Mouse (Mus musculus): ENCODE measurements around the gene Tmco4. TPM values are rescaled to one million over a fixed set of nuclear protein-coding genes. Genes with fewer than 3 reads are reported as not detected.

Gene Tmco4
- polyA plus RNA-seq, 1 experiment from 2014 or later: 1.3 TPM

DNA sequence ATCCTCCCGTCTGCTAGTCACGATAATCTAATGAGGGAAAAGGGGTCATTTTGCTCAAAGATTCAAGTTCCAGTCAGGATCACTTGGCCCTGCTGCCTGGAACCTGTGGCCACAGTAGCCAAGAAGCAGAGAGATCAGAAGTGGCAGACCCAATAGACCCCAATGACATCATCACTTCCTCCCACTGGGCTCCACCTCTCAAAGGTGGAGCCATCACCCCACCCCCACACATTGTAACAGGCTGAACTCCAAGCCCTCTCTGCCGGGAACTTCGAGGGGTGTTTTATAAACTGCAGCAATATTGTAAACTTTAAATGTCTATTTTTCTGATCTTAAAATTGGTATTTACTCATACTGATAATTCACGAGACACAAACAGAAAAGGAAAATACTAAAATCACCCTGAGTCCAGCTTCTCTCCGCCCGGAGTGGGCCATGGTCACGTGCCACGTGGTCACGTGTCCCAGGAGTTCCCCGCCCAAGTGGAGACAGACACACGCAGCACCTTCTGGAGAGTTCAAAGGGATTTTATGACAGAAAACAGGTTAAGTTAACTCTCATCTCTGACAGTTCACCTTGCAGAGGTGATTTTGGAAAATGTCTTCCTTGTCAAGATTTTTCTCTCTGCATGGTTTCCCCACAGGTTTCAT is 8.2 kb downstream of the Tmco4 start:
- H3K9ac ChIP-seq (ENCODE audit: low read depth, low read length): no peak overlapping the region
- H3K4me2 ChIP-seq (replicated peaks; ENCODE audit: low read depth, low read length): no peak overlapping the region
- H3K27me3 ChIP-seq (ENCODE audit: control insufficient read depth, insufficient read depth, low read length): no peaks in the 10 kb centered on the region
- no peaks in the 10 kb centered on the region for H3K36me3 ChIP-seq (ENCODE audit: control insufficient read depth, insufficient read depth, low read length)
- no peaks in the 10 kb centered on the region for H3K9me3 ChIP-seq (ENCODE audit: control insufficient read depth, low read length)
- WGBS: 23% methylated on average over 12 of the region's 12 CpGs
- no peak overlapping the region for H3K27ac ChIP-seq (ENCODE audit: low read depth, low read length)
- DNase-seq (ENCODE audit: low spot score): no peak
- no peaks in the 10 kb centered on the region for H3K4me1 ChIP-seq (replicated peaks; ENCODE audit: control insufficient read depth, insufficient read depth, low read length)
- H3K4me3 ChIP-seq (ENCODE audit: low read depth, low read length): no peak overlapping the region
- ATAC-seq (ENCODE audit: low FRiP score): no peak

DNA sequence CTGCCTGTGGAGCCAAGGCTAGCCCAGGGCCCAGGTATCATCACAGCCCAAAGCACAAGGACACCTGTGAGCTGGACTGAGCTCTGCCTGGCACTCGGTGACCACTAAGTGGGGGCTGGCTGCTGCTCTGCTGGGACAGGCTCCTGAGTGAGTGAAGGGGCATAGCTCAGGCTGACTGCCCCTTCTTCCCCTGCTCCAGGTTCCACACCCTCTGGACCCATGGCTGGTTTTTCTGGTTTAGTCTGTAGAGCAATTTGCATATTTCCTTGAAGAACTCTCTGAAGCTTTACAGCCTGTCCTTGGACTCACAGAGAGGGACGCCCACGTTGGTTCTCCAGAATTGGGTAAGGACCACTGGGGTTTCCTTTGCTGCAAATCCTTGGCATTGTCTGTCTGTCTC is 10.7 kb downstream of the Tmco4 start:
- H3K9ac ChIP-seq (ENCODE audit: low read depth, low read length): no peak overlapping the region
- H3K27me3 ChIP-seq (ENCODE audit: control insufficient read depth, insufficient read depth, low read length): no peaks in the 10 kb centered on the region
- no peak overlapping the region for H3K4me2 ChIP-seq (replicated peaks; ENCODE audit: low read depth, low read length)
- H3K27ac ChIP-seq (ENCODE audit: low read depth, low read length): no peak overlapping the region
- no peaks in the 10 kb centered on the region for H3K9me3 ChIP-seq (ENCODE audit: control insufficient read depth, low read length)
- H3K4me3 ChIP-seq (ENCODE audit: low read depth, low read length): no peak overlapping the region
- WGBS: 74% methylated on average over 3 of the region's 3 CpGs
- H3K36me3 ChIP-seq (ENCODE audit: control insufficient read depth, insufficient read depth, low read length): no peaks in the 10 kb centered on the region
- H3K4me1 ChIP-seq (replicated peaks; ENCODE audit: control insufficient read depth, insufficient read depth, low read length): no peaks in the 10 kb centered on the region; the same call in 1 of the 2 replicates
- no peak for DNase-seq (ENCODE audit: low spot score)
- ATAC-seq (ENCODE audit: low FRiP score): no peak

DNA sequence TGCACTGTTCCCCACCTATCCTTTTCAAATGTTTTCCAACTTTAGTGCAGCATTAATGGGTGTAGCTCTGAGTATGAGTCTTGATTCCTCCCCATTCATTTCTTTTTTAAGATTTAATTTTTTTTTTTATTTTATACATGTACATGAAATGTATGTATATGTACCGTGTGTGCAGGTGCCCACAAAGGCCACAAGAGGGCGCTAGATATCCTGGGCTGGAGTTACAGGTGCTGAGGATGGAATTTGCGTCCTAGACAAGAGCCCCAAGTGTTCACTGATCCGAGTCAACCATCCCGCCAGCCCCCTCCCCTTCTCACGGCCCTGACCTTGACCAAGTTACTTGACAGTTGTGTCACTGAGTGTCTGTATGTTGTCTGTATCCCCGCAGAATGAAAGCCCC is 12.1 kb downstream of the Tmco4 start:
- no peak overlapping the region for H3K4me3 ChIP-seq (ENCODE audit: low read depth, low read length)
- no peak overlapping the region for H3K9ac ChIP-seq (ENCODE audit: low read depth, low read length)
- no peaks in the 10 kb centered on the region; the same call in 1 of the 2 replicates for H3K4me1 ChIP-seq (replicated peaks; ENCODE audit: control insufficient read depth, insufficient read depth, low read length)
- H3K4me2 ChIP-seq (replicated peaks; ENCODE audit: low read depth, low read length): no peak overlapping the region
- WGBS: 79% methylated on average over 7 of the region's 7 CpGs
- H3K27ac ChIP-seq (ENCODE audit: low read depth, low read length): no peak overlapping the region
- H3K27me3 ChIP-seq (ENCODE audit: control insufficient read depth, insufficient read depth, low read length): no peaks in the 10 kb centered on the region
- H3K36me3 ChIP-seq (ENCODE audit: control insufficient read depth, insufficient read depth, low read length): no peaks in the 10 kb centered on the region
- no peaks in the 10 kb centered on the region for H3K9me3 ChIP-seq (ENCODE audit: control insufficient read depth, low read length)
- ATAC-seq (ENCODE audit: low FRiP score): no peak
- DNase-seq (ENCODE audit: low spot score): no peak

DNA sequence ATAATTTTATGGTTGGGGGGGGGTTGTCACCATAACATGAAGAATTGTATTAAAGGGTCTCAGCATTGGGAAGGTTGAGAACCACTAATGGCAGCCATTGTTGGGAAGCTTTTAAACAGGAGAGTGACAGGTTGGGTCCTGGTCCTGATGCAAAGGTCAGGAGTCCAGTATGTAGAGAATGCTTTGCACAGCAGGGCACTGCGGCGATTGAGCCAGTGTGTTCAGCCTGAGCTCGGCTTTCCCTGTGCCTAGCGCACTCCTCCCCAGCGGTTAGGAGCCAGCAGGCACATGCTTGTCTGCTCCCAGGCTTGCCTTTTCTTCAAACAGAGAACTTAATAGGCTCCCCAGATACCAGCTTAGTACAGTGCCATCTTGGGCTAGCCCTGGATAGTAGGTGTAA is 13.6 kb downstream of the Tmco4 start:
- Histone ChIP-seq H3K4me1 (replicated peaks; ENCODE audit: control insufficient read depth, insufficient read depth, low read length) (no peaks in the 10 kb centered on the region; the same call in 1 of the 2 replicates), H3K4me2 (replicated peaks; ENCODE audit: low read depth, low read length) (no peak overlapping the region), H3K36me3 (ENCODE audit: control insufficient read depth, insufficient read depth, low read length) (no peaks in the 10 kb centered on the region), H3K27me3 (ENCODE audit: control insufficient read depth, insufficient read depth, low read length) (no peaks in the 10 kb centered on the region), H3K27ac (ENCODE audit: low read depth, low read length) (no peak overlapping the region), H3K9me3 (ENCODE audit: control insufficient read depth, low read length) (no peaks in the 10 kb centered on the region), H3K9ac (ENCODE audit: low read depth, low read length) (no peak overlapping the region), H3K4me3 (ENCODE audit: low read depth, low read length) (no peak overlapping the region)
- ATAC-seq (ENCODE audit: low FRiP score) (no peak), DNase-seq (ENCODE audit: low spot score) (no peak)
- 18% methylated on average over 5 of the region's 5 CpGs for WGBS

DNA sequence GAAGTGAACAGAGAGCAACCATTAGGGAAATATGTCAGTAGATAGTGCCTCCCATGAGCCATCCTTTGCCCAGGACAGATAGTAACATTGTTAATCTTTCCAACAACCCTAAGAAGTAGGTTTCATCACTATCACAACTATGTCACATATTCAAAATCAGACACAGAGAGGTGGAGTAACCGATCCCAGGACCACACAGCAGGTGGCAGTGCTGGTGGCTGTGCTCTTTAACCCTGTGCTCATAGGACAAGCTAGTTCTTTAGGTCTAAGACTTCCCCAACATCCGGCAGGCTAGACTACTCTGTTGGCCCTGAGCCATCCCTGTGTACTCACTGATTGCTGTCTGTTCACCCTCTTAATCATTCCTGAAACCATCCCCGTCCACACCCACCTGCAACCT is 21.7 kb downstream of the Tmco4 start:
- DNase-seq (ENCODE audit: low spot score): no peak
- H3K36me3 ChIP-seq (ENCODE audit: control insufficient read depth, insufficient read depth, low read length): no peaks in the 10 kb centered on the region
- no peak overlapping the region for H3K4me2 ChIP-seq (replicated peaks; ENCODE audit: low read depth, low read length)
- H3K4me3 ChIP-seq (ENCODE audit: low read depth, low read length): no peak overlapping the region
- H3K27me3 ChIP-seq (ENCODE audit: control insufficient read depth, insufficient read depth, low read length): no peaks in the 10 kb centered on the region
- H3K9ac ChIP-seq (ENCODE audit: low read depth, low read length): no peak overlapping the region
- WGBS: 81% methylated on average over 3 of the region's 3 CpGs
- no peaks in the 10 kb centered on the region for H3K4me1 ChIP-seq (replicated peaks; ENCODE audit: control insufficient read depth, insufficient read depth, low read length)
- no peak for ATAC-seq (ENCODE audit: low FRiP score)
- H3K9me3 ChIP-seq (ENCODE audit: control insufficient read depth, low read length): no peaks in the 10 kb centered on the region
- H3K27ac ChIP-seq (ENCODE audit: low read depth, low read length): no peak overlapping the region

DNA sequence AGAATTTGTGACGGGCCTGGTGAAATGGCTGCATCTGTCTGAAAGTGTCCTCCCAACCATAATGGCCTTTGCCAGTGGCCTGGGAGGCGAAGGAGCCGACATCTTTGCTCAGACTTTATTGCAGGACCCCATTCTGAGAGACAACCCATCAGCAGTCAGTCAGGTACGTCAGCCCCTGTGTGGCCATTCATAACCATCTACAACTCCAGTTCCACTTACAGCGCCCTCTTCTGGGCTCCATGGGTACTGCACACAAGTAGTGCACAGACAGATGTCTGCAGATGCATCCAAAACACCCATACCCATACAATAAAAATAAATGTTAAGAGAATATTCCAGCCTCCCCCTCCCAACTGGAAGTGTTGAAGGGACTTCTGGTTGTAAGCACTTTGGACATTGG is 23.7 kb downstream of the Tmco4 start:
- H3K27ac ChIP-seq (ENCODE audit: low read depth, low read length): no peak overlapping the region
- DNase-seq (ENCODE audit: low spot score) (no peak), ATAC-seq (ENCODE audit: low FRiP score) (no peak)
- no peak overlapping the region for H3K9ac ChIP-seq (ENCODE audit: low read depth, low read length)
- H3K4me3 ChIP-seq (ENCODE audit: low read depth, low read length): no peak overlapping the region
- H3K36me3 ChIP-seq (ENCODE audit: control insufficient read depth, insufficient read depth, low read length): no peaks in the 10 kb centered on the region
- H3K9me3 ChIP-seq (ENCODE audit: control insufficient read depth, low read length): no peaks in the 10 kb centered on the region
- H3K4me2 ChIP-seq (replicated peaks; ENCODE audit: low read depth, low read length): no peak overlapping the region
- H3K4me1 ChIP-seq (replicated peaks; ENCODE audit: control insufficient read depth, insufficient read depth, low read length): no peaks in the 10 kb centered on the region
- WGBS: 79% methylated on average over 5 of the region's 5 CpGs
- no peaks in the 10 kb centered on the region for H3K27me3 ChIP-seq (ENCODE audit: control insufficient read depth, insufficient read depth, low read length)

DNA sequence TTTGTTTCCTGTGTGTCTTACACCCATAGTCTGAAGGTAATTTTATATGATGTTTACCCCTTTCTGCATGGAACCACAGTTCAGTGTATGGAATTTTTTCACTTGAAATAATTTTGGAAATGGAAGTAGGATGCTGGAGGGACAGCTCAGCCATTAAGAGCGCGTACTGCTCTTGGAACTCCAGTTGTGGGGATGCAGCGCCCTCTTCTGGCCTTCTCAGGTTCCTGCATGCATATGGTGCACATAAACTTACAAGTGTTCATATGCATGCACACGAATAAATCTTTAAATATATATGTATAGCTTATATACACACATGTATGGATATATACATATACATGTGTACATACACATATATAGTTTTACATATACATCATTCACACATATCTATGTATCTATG is 24.4 kb downstream of the Tmco4 start:
- Histone ChIP-seq H3K9ac (ENCODE audit: low read depth, low read length) (no peak overlapping the region), H3K4me3 (ENCODE audit: low read depth, low read length) (no peak overlapping the region), H3K4me2 (replicated peaks; ENCODE audit: low read depth, low read length) (no peak overlapping the region), H3K9me3 (ENCODE audit: control insufficient read depth, low read length) (no peaks in the 10 kb centered on the region), H3K4me1 (replicated peaks; ENCODE audit: control insufficient read depth, insufficient read depth, low read length) (no peaks in the 10 kb centered on the region), H3K27me3 (ENCODE audit: control insufficient read depth, insufficient read depth, low read length) (no peaks in the 10 kb centered on the region), H3K27ac (ENCODE audit: low read depth, low read length) (no peak overlapping the region), H3K36me3 (ENCODE audit: control insufficient read depth, insufficient read depth, low read length) (no peaks in the 10 kb centered on the region)
- 90% methylated on average over 4 of the region's 4 CpGs for WGBS
- ATAC-seq (ENCODE audit: low FRiP score): no peak
- no peak for DNase-seq (ENCODE audit: low spot score)

DNA sequence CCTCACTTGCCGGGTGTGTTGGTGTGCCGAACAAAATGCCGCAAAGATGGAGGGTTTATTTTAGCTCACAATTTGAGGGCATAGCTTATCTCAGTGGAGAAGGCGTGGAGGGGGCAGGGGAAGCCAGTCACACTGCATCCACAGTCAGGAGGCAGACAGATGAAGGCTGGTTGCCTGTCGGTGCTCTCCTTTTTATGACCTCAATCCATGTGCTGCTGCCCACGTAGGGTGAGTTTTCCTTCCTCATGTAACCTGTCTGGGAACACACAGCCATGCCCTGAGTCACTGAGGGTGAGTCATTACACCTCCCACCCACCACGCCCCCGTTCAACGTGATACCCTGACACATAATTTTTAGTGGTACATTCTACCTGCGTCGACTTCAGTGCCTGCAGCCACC is 25.9 kb downstream of the Tmco4 start:
- no peak for DNase-seq (ENCODE audit: low spot score)
- H3K4me1 ChIP-seq (replicated peaks; ENCODE audit: control insufficient read depth, insufficient read depth, low read length): no peaks in the 10 kb centered on the region
- no peak overlapping the region for H3K4me3 ChIP-seq (ENCODE audit: low read depth, low read length)
- H3K4me2 ChIP-seq (replicated peaks; ENCODE audit: low read depth, low read length): no peak overlapping the region
- WGBS: 84% methylated on average over 11 of the region's 11 CpGs
- H3K9ac ChIP-seq (ENCODE audit: low read depth, low read length): no peak overlapping the region
- ATAC-seq (ENCODE audit: low FRiP score): no peak
- H3K36me3 ChIP-seq (ENCODE audit: control insufficient read depth, insufficient read depth, low read length): no peaks in the 10 kb centered on the region
- no peak overlapping the region for H3K27ac ChIP-seq (ENCODE audit: low read depth, low read length)
- no peaks in the 10 kb centered on the region for H3K27me3 ChIP-seq (ENCODE audit: control insufficient read depth, insufficient read depth, low read length)
- no peaks in the 10 kb centered on the region for H3K9me3 ChIP-seq (ENCODE audit: control insufficient read depth, low read length)

DNA sequence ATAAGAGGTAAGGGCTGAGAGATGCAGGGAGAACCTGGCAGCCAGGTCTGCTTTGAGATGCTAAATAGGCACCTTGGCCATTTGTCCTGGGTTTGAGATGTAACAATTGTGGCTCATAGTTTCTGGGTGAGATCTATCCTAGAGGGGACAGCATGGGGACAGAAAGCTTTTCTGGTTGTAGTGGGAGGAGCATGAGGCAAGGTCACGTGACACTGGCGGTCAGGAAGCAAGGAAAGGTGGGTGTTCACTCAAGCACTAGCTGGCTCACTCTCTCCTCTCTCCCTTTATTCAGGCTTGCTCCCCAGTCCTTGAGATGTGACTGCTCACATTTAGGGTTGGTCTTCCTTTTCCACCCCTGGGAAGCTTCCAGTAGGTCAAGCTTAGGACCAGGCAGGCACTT is 28.3 kb downstream of the Tmco4 start:
- Histone ChIP-seq H3K4me2 (replicated peaks; ENCODE audit: low read depth, low read length) (no peak overlapping the region), H3K9me3 (ENCODE audit: control insufficient read depth, low read length) (no peaks in the 10 kb centered on the region), H3K27me3 (ENCODE audit: control insufficient read depth, insufficient read depth, low read length) (no peaks in the 10 kb centered on the region), H3K27ac (ENCODE audit: low read depth, low read length) (no peak overlapping the region), H3K4me3 (ENCODE audit: low read depth, low read length) (no peak overlapping the region), H3K4me1 (replicated peaks; ENCODE audit: control insufficient read depth, insufficient read depth, low read length) (no peaks in the 10 kb centered on the region), H3K36me3 (ENCODE audit: control insufficient read depth, insufficient read depth, low read length) (no peaks in the 10 kb centered on the region), H3K9ac (ENCODE audit: low read depth, low read length) (no peak overlapping the region)
- no peak for ATAC-seq (ENCODE audit: low FRiP score)
- 45% methylated on average over 2 of the region's 2 CpGs for WGBS
- DNase-seq (ENCODE audit: low spot score): no peak

All from hindbrain, embryonic 11.5 days (tissue).